Mouse (Mus musculus) kidney, adult 11 months (tissue): ENCODE measurements at regions not wholly inside any gene's neighbourhood (a gene's known extent, or its start where the extent isn't known, plus 50 kb on each side); places are given as distances from the start of the nearest gene placed in this dataset.

Experiments
- DNase-seq: peaks from one replicate; pipeline ENCODE4 v3.0.0; 2022

GRCm38 (mm10) chr9:118327904-118328303 lies 150.1 kb upstream of the Eomes start:
- no peak for DNase-seq

GRCm38 (mm10) chr9:118341401-118341800 lies 136.6 kb upstream of the Eomes start:
- no peak for DNase-seq

GRCm38 (mm10) chr9:118354911-118355310 lies 123.1 kb upstream of the Eomes start:
- DNase-seq: no peak

- DNase-seq: no peak
Observed at GRCm38 (mm10) chr9:118357406-118357805, 120.6 kb upstream of the Eomes start.

- DNase-seq: no peak
Observed at GRCm38 (mm10) chr9:118363929-118364328, 114.1 kb upstream of the Eomes start.

- no peak for DNase-seq
Observed at GRCm38 (mm10) chr9:118365431-118365830, 112.6 kb upstream of the Eomes start.

- DNase-seq: no peak
Observed at GRCm38 (mm10) chr9:118367314-118367713, 110.7 kb upstream of the Eomes start.

GRCm38 (mm10) chr9:118370581-118370980 lies 107.4 kb upstream of the Eomes start:
- DNase-seq: no peak

- no peak for DNase-seq
Observed at GRCm38 (mm10) chr9:118374680-118375079, 103.3 kb upstream of the Eomes start.

GRCm38 (mm10) chr9:118379055-118379454 lies 99.0 kb upstream of the Eomes start:
- DNase-seq: no peak

GRCm38 (mm10) chr9:118382532-118382931 lies 95.5 kb upstream of the Eomes start:
- no peak for DNase-seq

GRCm38 (mm10) chr9:118384610-118385009 lies 93.4 kb upstream of the Eomes start:
- DNase-seq: no peak

GRCm38 (mm10) chr9:118387631-118388030 lies 90.4 kb upstream of the Eomes start:
- no peak for DNase-seq

GRCm38 (mm10) chr9:118389481-118390334 lies 88.3 kb upstream of the Eomes start:
- no peak for DNase-seq

GRCm38 (mm10) chr9:118390679-118391078 lies 87.3 kb upstream of the Eomes start:
- no peak for DNase-seq

GRCm38 (mm10) chr9:118391715-118392114 lies 86.3 kb upstream of the Eomes start:
- DNase-seq: no peak

GRCm38 (mm10) chr9:118392796-118393195 lies 85.2 kb upstream of the Eomes start:
- no peak for DNase-seq

GRCm38 (mm10) chr9:118393567-118393966 lies 84.4 kb upstream of the Eomes start:
- DNase-seq: no peak

GRCm38 (mm10) chr9:118396425-118397053 lies 81.5 kb upstream of the Eomes start:
- no peak for DNase-seq

- DNase-seq: no peak
Observed at GRCm38 (mm10) chr9:118400520-118400919, 77.5 kb upstream of the Eomes start.

- no peak for DNase-seq
Observed at GRCm38 (mm10) chr9:118401170-118401569, 76.8 kb upstream of the Eomes start.

GRCm38 (mm10) chr9:118404867-118405266 lies 73.1 kb upstream of the Eomes start:
- no peak for DNase-seq

GRCm38 (mm10) chr9:118405926-118406518 lies 72.0 kb upstream of the Eomes start:
- DNase-seq: no peak

GRCm38 (mm10) chr9:118416032-118416431 lies 62.0 kb upstream of the Eomes start:
- no peak for DNase-seq
